Mouse (Mus musculus): ENCODE results near the gene Erbb3. TPM values are rescaled to one million over a fixed set of nuclear protein-coding genes. Genes with fewer than 3 reads are reported as not detected.
A peak's percentile ranks its signal among the peaks of the same experiment; 100 is the strongest.
"Not testable (repeated sequence)": the region's sequence is repeated elsewhere in the genome, so short reads cannot be mapped to it uniquely, and the experiment has no call there.

The Erbb3 gene
- polyA plus RNA-seq, 1 experiment from 2014 or later: 0.56 TPM

GRCm38 (mm10) chr10:128548051-128548791 is 41.2 kb downstream of the Erbb3 start:
- H3K9ac ChIP-seq: peak overlapping the region; percentile 76
- H3K27ac ChIP-seq: peak overlapping the region; percentile 97
- peaks cover 18% of the 10 kb centered on the region for H3K4me1 ChIP-seq
- H3K4me2 ChIP-seq: peak overlapping the region; percentile 71
- H3K27me3 ChIP-seq (replicated peaks); H3K9me3 ChIP-seq: not testable (repeated sequence)
- H3K4me3 ChIP-seq: peak overlapping the region; percentile 68
- 0 out of 2 replicates have a peak, but pooled peaks have one; percentile 5 for ATAC-seq (replicated peaks)
- H3K36me3 ChIP-seq (replicated peaks): peaks cover 20% of the 10 kb centered on the region
- 3% methylated on average over 30 of the region's 30 CpGs for WGBS

GRCm38 (mm10) chr10:128547361-128548032 is 42.0 kb downstream of the Erbb3 start, which contains the start of gene Zc3h10:
Gene Zc3h10 (minus strand): TSS chr10:128547774.
- Histone ChIP-seq H3K4me1 (peaks cover 18% of the 10 kb centered on the region), H3K27me3 (replicated peaks) (no peaks in the 10 kb centered on the region), H3K27ac (peak within 1 kb of the TSS; percentile 97), H3K36me3 (replicated peaks) (peaks cover 20% of the 10 kb centered on the region), H3K9ac (peak within 1 kb of the TSS; percentile 76), H3K4me3 (peak within 1 kb of the TSS; percentile 68), H3K4me2 (peak within 1 kb of the TSS; percentile 71), H3K9me3 (no peaks in the 10 kb centered on the region)
- under 1% methylated on average over 49 of the region's 50 CpGs for WGBS
- peak; percentile 88 for ATAC-seq (replicated peaks)

DNA sequence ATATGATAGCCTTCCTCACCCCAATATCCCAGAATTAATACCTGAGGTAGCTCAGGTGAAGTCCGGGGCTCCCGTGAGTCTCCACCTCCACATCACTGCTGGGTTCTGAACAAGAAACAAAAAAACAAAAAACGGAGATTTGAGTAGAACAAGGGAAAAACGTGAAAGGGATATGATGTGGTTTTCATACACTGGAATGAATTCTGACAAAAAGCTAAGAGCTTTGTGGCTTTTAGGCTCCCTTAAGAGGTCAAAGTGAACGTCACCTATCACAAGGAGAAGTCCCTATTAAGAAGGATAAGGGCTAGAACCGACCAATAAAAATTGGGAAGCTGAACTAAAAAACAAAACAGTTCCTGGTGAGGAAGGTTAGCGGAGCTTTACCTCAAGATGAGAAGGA is 42.7 kb downstream of the Erbb3 start:
- Histone ChIP-seq H3K4me2 (peak overlapping the region; percentile 71), H3K9me3 (no peaks in the 10 kb centered on the region), H3K27ac (peak overlapping the region; percentile 97), H3K9ac (peak overlapping the region; percentile 67), H3K36me3 (replicated peaks) (peaks cover 25% of the 10 kb centered on the region), H3K27me3 (replicated peaks) (no peaks in the 10 kb centered on the region), H3K4me3 (peak overlapping the region; percentile 68), H3K4me1 (peaks cover 18% of the 10 kb centered on the region)
- no peak for ATAC-seq (replicated peaks)
- 23% methylated on average over 7 of the region's 7 CpGs for WGBS

GRCm38 (mm10) chr10:128546361-128546760 is 43.1 kb downstream of the Erbb3 start:
- Histone ChIP-seq H3K9ac (peak overlapping the region; percentile 67; the same call in 1 of the 2 replicates), H3K4me3 (peak overlapping the region; percentile 68), H3K4me1 (peaks cover 18% of the 10 kb centered on the region), H3K4me2 (peak overlapping the region; percentile 71), H3K9me3 (no peaks in the 10 kb centered on the region), H3K36me3 (replicated peaks) (peaks cover 25% of the 10 kb centered on the region), H3K27me3 (replicated peaks) (no peaks in the 10 kb centered on the region), H3K27ac (peak overlapping the region; percentile 97)
- ATAC-seq (replicated peaks): no peak
- WGBS: 20% methylated on average over 4 of the region's 4 CpGs

GRCm38 (mm10) chr10:128545570-128545898 is 43.9 kb downstream of the Erbb3 start:
- H3K27ac ChIP-seq: no peak overlapping the region
- H3K27me3 ChIP-seq (replicated peaks): no peaks in the 10 kb centered on the region
- 97% methylated on average over 3 of the region's 3 CpGs for WGBS
- H3K36me3 ChIP-seq (replicated peaks): peaks cover 25% of the 10 kb centered on the region
- no peak overlapping the region for H3K4me3 ChIP-seq
- ATAC-seq (replicated peaks): no peak
- H3K4me2 ChIP-seq: no peak overlapping the region
- H3K9ac ChIP-seq: no peak overlapping the region
- H3K9me3 ChIP-seq: no peaks in the 10 kb centered on the region
- peaks cover 18% of the 10 kb centered on the region for H3K4me1 ChIP-seq

DNA sequence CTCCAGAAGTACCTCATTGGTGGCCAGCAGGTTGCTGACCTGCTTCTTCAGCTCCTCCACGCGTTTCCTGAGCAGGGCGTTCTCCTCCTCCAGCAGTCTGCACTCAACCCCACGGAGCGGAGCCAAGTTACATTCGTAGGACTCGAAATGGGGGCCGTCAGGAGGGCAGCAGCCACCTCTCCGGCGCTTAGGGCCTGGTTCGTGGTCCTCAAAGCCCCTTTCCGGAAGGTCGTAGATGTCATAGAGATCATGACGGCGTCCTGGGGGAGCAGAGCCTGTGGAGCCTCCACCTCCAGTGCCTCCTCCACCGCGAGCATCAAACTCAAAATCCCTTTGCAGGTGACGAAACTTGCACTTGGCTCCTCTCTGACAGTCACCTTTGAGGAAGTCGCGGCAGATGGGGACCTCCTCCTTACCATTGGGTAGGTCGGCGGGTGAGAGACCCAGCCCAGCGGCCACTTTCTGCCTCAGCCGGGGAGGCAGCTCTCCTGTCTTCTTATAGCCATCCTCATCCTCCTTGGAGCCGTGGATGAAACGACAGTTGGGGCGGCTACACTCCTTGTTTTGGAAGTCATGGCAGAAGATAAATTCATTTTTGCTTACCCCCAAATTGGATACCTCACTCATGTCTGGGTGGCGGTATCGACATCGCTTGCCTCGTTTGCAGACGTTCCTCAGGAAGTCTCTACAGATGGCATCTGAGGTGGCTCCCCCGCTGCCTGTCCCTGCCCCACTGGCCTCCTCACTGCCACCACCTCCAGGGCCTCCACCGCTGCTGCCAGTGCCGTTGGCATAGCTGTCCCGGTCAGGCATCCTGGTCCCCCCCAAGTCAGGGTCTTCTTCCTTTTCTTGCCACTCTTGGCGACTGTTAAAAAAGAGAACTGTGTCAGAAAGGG is 44.5 kb downstream of the Erbb3 start:
- no peaks in the 10 kb centered on the region for H3K9me3 ChIP-seq
- 96% methylated on average over 37 of the region's 37 CpGs for WGBS
- no peaks in the 10 kb centered on the region for H3K27me3 ChIP-seq (replicated peaks)
- no peak overlapping the region for H3K4me2 ChIP-seq
- H3K4me3 ChIP-seq: no peak overlapping the region
- peaks cover 18% of the 10 kb centered on the region for H3K4me1 ChIP-seq
- H3K9ac ChIP-seq: no peak overlapping the region
- H3K36me3 ChIP-seq (replicated peaks): peaks cover 25% of the 10 kb centered on the region
- H3K27ac ChIP-seq: no peak overlapping the region
- no peak for ATAC-seq (replicated peaks)

DNA sequence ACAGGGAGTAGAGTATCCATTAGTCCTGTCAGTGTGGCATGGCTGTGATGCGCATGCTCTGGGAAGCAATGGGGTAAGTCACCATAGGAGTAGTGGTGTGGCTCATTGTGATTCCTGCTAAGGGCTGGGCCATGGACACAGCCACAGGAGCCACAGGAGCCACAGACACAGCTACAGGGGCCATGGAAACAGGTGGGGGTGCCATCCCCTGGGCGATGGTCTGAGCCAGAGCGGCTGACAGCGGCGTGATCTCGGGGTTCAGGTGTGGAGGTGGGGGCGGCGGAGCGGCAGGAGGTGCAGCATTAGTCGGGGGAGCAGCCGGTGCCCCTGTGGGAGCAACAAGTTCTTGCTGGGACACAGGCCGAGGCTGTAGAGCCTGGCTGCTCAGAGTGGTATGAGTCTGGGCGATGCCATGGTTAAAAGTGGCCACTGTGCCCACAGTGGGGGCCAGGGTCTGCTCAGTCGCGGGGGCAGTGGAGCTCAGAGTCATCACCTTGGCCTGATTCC is 45.2 kb downstream of the Erbb3 start:
- Histone ChIP-seq H3K4me3 (no peak overlapping the region), H3K9ac (no peak overlapping the region), H3K4me1 (peaks cover 18% of the 10 kb centered on the region), H3K27ac (no peak overlapping the region), H3K4me2 (no peak overlapping the region), H3K36me3 (replicated peaks) (peaks cover 25% of the 10 kb centered on the region), H3K27me3 (replicated peaks) (no peaks in the 10 kb centered on the region), H3K9me3 (no peaks in the 10 kb centered on the region)
- ATAC-seq (replicated peaks): no peak
- WGBS: 98% methylated on average over 15 of the region's 15 CpGs

DNA sequence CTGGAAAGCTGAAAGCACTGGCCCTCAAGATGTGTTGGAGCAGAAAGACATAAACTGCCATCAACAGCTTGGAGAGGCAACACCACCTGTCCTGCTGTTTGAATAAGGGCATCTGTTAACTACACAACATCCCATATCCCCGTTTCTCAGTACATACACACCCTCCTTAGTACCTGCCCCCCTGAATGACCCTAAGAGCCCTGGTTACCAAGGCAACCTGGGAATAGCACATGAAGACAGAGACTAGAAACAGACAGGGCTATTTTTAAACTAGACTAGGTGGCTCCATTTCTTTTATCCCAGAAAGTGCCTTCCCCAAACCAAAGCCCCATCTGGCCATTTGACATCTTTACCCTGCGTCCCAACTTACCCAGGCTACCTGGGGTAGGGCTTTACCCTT is 46.4 kb downstream of the Erbb3 start:
- Histone ChIP-seq H3K4me2 (no peak overlapping the region), H3K4me1 (peaks cover 18% of the 10 kb centered on the region), H3K9me3 (no peaks in the 10 kb centered on the region), H3K27me3 (replicated peaks) (no peaks in the 10 kb centered on the region), H3K9ac (no peak overlapping the region), H3K27ac (no peak overlapping the region), H3K4me3 (no peak overlapping the region), H3K36me3 (replicated peaks) (peaks cover 25% of the 10 kb centered on the region)
- WGBS: 85% methylated on average over 2 of the region's 2 CpGs
- ATAC-seq (replicated peaks): no peak

DNA sequence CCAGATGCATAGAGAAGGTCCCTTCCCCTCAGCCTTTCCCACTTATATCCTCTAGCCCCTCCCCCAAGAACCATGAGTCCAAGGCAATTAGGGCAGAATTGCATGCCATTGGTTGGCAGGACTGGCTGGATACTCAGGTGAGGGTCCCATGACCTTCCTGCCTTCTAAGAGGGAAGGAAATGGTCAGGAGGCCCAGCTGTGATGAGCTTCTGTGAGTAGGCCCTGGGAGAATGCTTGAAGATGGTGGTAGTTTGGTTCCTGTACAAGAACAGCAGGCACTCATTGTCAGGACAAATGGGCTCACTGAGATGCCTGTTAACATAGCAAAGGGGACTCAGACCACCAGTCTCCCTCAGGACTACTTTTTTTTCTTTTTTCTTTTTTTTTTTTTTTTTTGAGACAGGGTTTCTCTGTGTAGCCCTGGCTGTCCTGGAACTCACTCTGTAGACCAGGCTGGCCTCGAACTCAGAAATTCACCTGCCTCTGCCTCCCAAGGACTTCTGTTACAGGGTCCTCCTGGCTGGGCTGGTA is 51.0 kb downstream of the Erbb3 start:
- Histone ChIP-seq H3K27ac (no peak overlapping the region), H3K9me3 (no peaks in the 10 kb centered on the region), H3K4me1 (peaks cover 7% of the 10 kb centered on the region)

DNA sequence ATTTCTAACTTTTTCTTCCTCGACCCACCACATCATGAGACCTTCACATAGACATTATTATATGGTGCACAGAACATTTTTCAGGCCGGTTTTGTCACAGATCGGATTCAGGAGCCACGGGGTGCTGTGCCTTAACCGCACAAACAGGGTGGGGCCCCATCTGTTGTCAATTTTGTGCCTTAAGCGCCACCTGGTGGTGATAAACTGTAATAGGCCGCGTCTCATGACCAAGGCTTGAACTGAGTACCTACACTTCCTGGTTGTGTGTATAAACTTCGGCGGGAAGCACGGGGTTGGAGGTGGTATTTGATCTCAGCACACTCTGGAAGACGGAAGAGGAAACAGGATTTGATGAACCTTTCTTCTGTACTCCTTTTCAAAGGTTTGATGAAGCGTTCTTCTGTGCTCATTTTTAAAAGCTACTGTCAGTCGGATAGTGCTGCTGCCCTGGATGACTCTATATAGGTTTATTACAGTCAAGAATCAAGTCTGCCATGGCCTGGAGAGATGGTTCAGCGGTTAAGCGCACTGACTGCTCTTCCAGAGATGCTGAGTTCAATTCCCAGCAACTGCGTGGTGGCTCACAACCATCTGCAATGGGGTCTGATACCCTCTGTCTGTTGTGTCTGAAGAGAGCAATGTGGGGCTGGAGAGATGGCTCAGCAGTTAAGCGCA is 53.0 kb downstream of the Erbb3 start:
- no peak overlapping the region for H3K27ac ChIP-seq
- no peaks in the 10 kb centered on the region for H3K36me3 ChIP-seq (replicated peaks)
- peak overlapping the region; percentile 25 for H3K4me3 ChIP-seq
- H3K27me3 ChIP-seq (replicated peaks): no peaks in the 10 kb centered on the region
- no peaks in the 10 kb centered on the region for H3K9me3 ChIP-seq
- WGBS: 17% methylated on average over 18 of the region's 18 CpGs
- no peak overlapping the region for H3K9ac ChIP-seq
- ATAC-seq (replicated peaks): peak; percentile 91
- peaks cover 7% of the 10 kb centered on the region for H3K4me1 ChIP-seq
- H3K4me2 ChIP-seq: peak overlapping the region; percentile 48

More for the DNA sequence above, 51.0 kb downstream of the Erbb3 start:
- Histone ChIP-seq H3K36me3 (replicated peaks) (peaks cover 6% of the 10 kb centered on the region; the same call in 1 of the 2 replicates), H3K4me2 (no peak overlapping the region), H3K9ac (no peak overlapping the region), H3K4me3 (no peak overlapping the region), H3K27me3 (replicated peaks) (no peaks in the 10 kb centered on the region)
- ATAC-seq (replicated peaks): no peak
- 86% methylated on average over 1 of the region's 1 CpGs for WGBS

DNA sequence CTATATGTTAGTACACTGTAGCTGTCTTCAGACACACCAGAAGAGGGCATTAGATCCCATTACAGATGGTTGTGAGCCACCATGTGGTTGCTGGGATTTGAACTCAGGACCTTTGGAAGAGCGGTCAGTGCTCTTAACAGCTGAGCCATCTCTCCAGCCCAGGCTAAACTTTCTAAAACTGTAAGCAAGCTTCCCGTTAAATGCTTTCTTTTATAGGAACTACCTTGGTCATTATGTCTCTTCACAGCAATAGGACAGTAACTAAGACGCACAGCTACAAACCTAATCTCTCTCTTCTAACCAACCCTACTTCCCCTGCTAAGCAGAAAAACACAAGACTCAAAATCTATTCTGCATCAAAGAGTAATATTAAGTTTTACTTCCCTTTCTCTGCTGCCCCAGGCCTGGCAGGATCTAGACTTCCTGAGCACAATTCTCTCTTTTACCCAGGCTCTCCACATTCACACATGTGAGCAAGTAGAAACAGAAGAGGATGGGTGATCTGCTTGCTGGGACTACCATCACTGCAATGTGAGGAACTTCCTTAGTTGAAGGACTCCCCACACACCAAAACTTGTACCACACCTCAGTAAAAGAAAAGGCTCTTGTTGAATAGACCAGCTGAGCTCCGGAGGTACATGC is 53.7 kb downstream of the Erbb3 start:
- Histone ChIP-seq H3K4me2 (peak overlapping the region; percentile 48), H3K27me3 (replicated peaks) (no peaks in the 10 kb centered on the region), H3K36me3 (replicated peaks) (no peaks in the 10 kb centered on the region), H3K4me1 (peaks cover 7% of the 10 kb centered on the region), H3K27ac (no peak overlapping the region), H3K9ac (no peak overlapping the region), H3K9me3 (no peaks in the 10 kb centered on the region), H3K4me3 (peak overlapping the region; percentile 25)
- ATAC-seq (replicated peaks): no peak; the same call in 1 of the 2 replicates
- 70% methylated on average over 4 of the region's 4 CpGs for WGBS
